Mouse (Mus musculus) liver, adult 2 months (tissue): ENCODE measurements at regions not wholly inside any gene's neighbourhood (a gene's known extent, or its start where the extent isn't known, plus 50 kb on each side); places are given as distances from the start of the nearest gene placed in this dataset.
A peak's percentile ranks its signal among the peaks of the same experiment; 100 is the strongest.

ENCODE experiments used
- DNase-seq: peaks from one replicate; pipeline ENCODE4 v3.0.0-alpha.2; 2011; ENCODE audit warnings: low read depth, low spot score; ENCODE audit errors: extremely low read depth
- H3K27ac ChIP-seq: fragments of 200-500 bp; replicated peaks from 2 replicates; pipeline ENCODE4 v1.5.1; 2012; ENCODE audit warnings: low read depth, mild to moderate bottlenecking, control low read depth, inconsistent platforms, low read length; ENCODE audit not compliant: insufficient read depth
- H3K27me3 ChIP-seq: fragments of 200-500 bp; 2 replicates; pipeline ENCODE4 v1.6.1; 2012; ENCODE audit warnings: mild to moderate bottlenecking, moderate library complexity, low read length, inconsistent platforms; ENCODE audit not compliant: control insufficient read depth, insufficient read depth
- H3K36me3 ChIP-seq: fragments of 200-500 bp; 2 replicates; pipeline ENCODE4 v1.6.1; 2012; ENCODE audit warnings: low read length, inconsistent platforms; ENCODE audit not compliant: control insufficient read depth, insufficient read depth
- H3K4me1 ChIP-seq: fragments of 200-500 bp; 2 replicates; pipeline ENCODE4 v1.6.1; 2011; ENCODE audit warnings: low read length; ENCODE audit not compliant: control insufficient read depth, insufficient read depth
- H3K4me3 ChIP-seq: fragments of 200-500 bp; 2 replicates; pipeline ENCODE4 v1.5.1; 2011; ENCODE audit warnings: low read depth, mild to moderate bottlenecking, control low read depth, low read length, moderate library complexity; ENCODE audit not compliant: insufficient read depth
- H3K79me2 ChIP-seq: fragments of 200-500 bp; 2 replicates; pipeline ENCODE4 v1.6.1; 2012; ENCODE audit warnings: inconsistent platforms, mild to moderate bottlenecking, low read length, moderate library complexity; ENCODE audit not compliant: control insufficient read depth, insufficient read depth
- H3K9ac ChIP-seq: fragments of 200-500 bp; 2 replicates; pipeline ENCODE4 v1.6.1; 2012; ENCODE audit warnings: low read depth, mild to moderate bottlenecking, control low read depth, inconsistent platforms, low read length
- CTCF ChIP-seq: fragments of 200-500 bp; IDR thresholded peaks from 2 replicates; pipeline ENCODE4 v1.5.1; 2011; ENCODE audit warnings: low read depth, low read length, control low read depth
- POLR2A ChIP-seq: fragments of 200-500 bp; IDR thresholded peaks from 2 replicates; pipeline ENCODE4 v1.6.1; 2011; ENCODE audit warnings: low read length, control low read depth; ENCODE audit not compliant: insufficient read depth; ENCODE audit errors: extremely low read depth
- WGBS: fragments of 180-500 bp; shearing (Covaris S2); methylation state at CpG from one replicate; pipeline ENCODE4 v1.1.7; 2018; 5-methylcytosine and 5-hydroxymethylcytosine counted together

GRCm38 (mm10) chr5:103374162-103374561 is 50.8 kb upstream of the Ptpn13 start:
- H3K79me2 ChIP-seq, result no peaks in the 10 kb centered on the region
- TF ChIP-seq CTCF (no peak), POLR2A (no peak)
- 84% methylated on average over 6 of the region's 6 CpGs for WGBS
- no peaks in the 10 kb centered on the region for H3K27me3 ChIP-seq
- no peak overlapping the region for H3K27ac ChIP-seq
- DNase-seq, result no peak
- no peaks in the 10 kb centered on the region for H3K4me1 ChIP-seq
- no peaks in the 10 kb centered on the region for H3K36me3 ChIP-seq
- H3K9ac ChIP-seq, result no peak overlapping the region
- H3K4me3 ChIP-seq, result no peak overlapping the region

- no peaks in the 10 kb centered on the region for H3K27me3 ChIP-seq
- WGBS, result 94% methylated on average over 4 of the region's 4 CpGs
- no peak for TF ChIP-seq POLR2A
- H3K4me3 ChIP-seq, result no peak overlapping the region
- no peaks in the 10 kb centered on the region for H3K4me1 ChIP-seq
- no peak overlapping the region for H3K9ac ChIP-seq
- H3K27ac ChIP-seq, result no peak overlapping the region
- no peaks in the 10 kb centered on the region for H3K36me3 ChIP-seq
- DNase-seq, result no peak
- H3K79me2 ChIP-seq, result no peaks in the 10 kb centered on the region
These were observed 51.9 kb upstream of the Ptpn13 start for GRCm38 (mm10) chr5:103373089-103373488.

- Histone ChIP-seq H3K4me1 (no peaks in the 10 kb centered on the region), H3K9ac (no peak overlapping the region), H3K27me3 (no peaks in the 10 kb centered on the region), H3K27ac (no peak overlapping the region), H3K79me2 (no peaks in the 10 kb centered on the region), H3K4me3 (no peak overlapping the region), H3K36me3 (no peaks in the 10 kb centered on the region)
- 26% methylated on average over 4 of the region's 4 CpGs for WGBS
- DNase-seq, result no peak
- no peak for TF ChIP-seq POLR2A
- TF ChIP-seq CTCF, result no peak
These were observed 54.5 kb upstream of the Ptpn13 start for GRCm38 (mm10) chr5:103370456-103370855.

- Histone ChIP-seq H3K27me3 (no peaks in the 10 kb centered on the region), H3K27ac (no peak overlapping the region), H3K9ac (no peak overlapping the region), H3K36me3 (no peaks in the 10 kb centered on the region), H3K4me3 (no peak overlapping the region), H3K79me2 (no peaks in the 10 kb centered on the region), H3K4me1 (no peaks in the 10 kb centered on the region)
- TF ChIP-seq CTCF, result peak; percentile 47
- TF ChIP-seq POLR2A, result no peak
- WGBS, result 82% methylated on average over 10 of the region's 10 CpGs
- DNase-seq, result no peak
These were observed 56.0 kb upstream of the Ptpn13 start for GRCm38 (mm10) chr5:103368993-103369392.

DNA sequence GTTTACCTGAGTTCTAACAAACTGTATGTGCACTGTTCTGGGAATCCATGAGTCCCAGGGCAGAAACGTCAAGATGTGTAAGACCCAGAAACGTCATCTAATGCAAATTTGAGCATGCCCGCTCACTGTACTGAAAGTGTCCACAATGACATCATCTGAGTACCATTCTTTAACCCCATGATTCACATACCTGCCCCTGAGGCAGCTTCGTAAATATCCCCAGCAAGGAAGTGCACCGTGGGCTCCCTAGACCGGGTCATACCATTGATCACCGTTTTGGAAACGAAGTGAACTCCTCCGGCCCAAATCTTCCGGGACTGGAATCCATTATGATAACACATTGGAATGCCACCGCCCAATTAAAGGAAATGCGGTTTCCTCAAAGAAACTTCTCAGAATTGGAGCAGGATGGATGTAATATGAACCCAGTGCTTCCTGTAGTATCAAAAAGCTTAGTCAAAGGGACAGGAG is 57.8 kb upstream of the Ptpn13 start:
- Histone ChIP-seq H3K36me3 (no peaks in the 10 kb centered on the region), H3K9ac (no peak overlapping the region), H3K4me3 (no peak overlapping the region), H3K27ac (no peak overlapping the region), H3K79me2 (no peaks in the 10 kb centered on the region), H3K27me3 (no peaks in the 10 kb centered on the region), H3K4me1 (no peaks in the 10 kb centered on the region)
- DNase-seq, result no peak
- TF ChIP-seq CTCF (no peak), POLR2A (no peak)
- 67% methylated on average over 12 of the region's 12 CpGs for WGBS

- no peak for DNase-seq
- Histone ChIP-seq H3K36me3 (no peaks in the 10 kb centered on the region), H3K79me2 (no peaks in the 10 kb centered on the region), H3K4me3 (no peak overlapping the region), H3K27me3 (no peaks in the 10 kb centered on the region), H3K27ac (no peak overlapping the region), H3K9ac (no peak overlapping the region), H3K4me1 (no peaks in the 10 kb centered on the region)
- TF ChIP-seq CTCF, result no peak
- TF ChIP-seq POLR2A, result no peak
- 76% methylated on average over 19 of the region's 19 CpGs for WGBS
These were observed 59.1 kb upstream of the Ptpn13 start for GRCm38 (mm10) chr5:103365700-103366448.
